Mouse (Mus musculus) heart, adult 2 months (tissue): ENCODE results near the gene Ckb. TPM values are rescaled to one million over a fixed set of nuclear protein-coding genes. Genes with fewer than 3 reads are reported as not detected.

Experiments used
- DNase-seq, 2 experiments: peaks; one replicate each; pipeline ENCODE4 v3.0.0; 2021
- H3K27ac ChIP-seq: fragments of 200-600 bp; 2 replicates; pipeline ENCODE4 v1.8.1; 2022
- H3K27me3 ChIP-seq: fragments of 200-500 bp; 2 replicates; pipeline ENCODE4 v1.6.1; 2012; ENCODE audit warnings: mild to moderate bottlenecking, low read length, inconsistent platforms, mixed read lengths; ENCODE audit not compliant: control insufficient read depth, insufficient read depth
- H3K36me3 ChIP-seq: fragments of 200-500 bp; 2 replicates; pipeline ENCODE4 v1.6.1; 2012; ENCODE audit warnings: low read length, inconsistent platforms; ENCODE audit not compliant: control insufficient read depth, insufficient read depth
- H3K4me1 ChIP-seq: fragments of 200-500 bp; 2 replicates; pipeline ENCODE4 v1.6.1; 2011; ENCODE audit warnings: low read length; ENCODE audit not compliant: control insufficient read depth, insufficient read depth
- H3K4me3 ChIP-seq: fragments of 200-600 bp; 2 replicates; pipeline ENCODE4 v1.8.1; 2022
- H3K79me2 ChIP-seq: fragments of 200-500 bp; replicated peaks from 2 replicates; pipeline ENCODE4 v1.6.1; 2012; ENCODE audit warnings: mild to moderate bottlenecking, inconsistent platforms, low read length, moderate library complexity, mixed read lengths; ENCODE audit not compliant: control insufficient read depth, insufficient read depth
- H3K9ac ChIP-seq: fragments of 200-500 bp; 2 replicates; pipeline ENCODE4 v1.6.1; 2012; ENCODE audit warnings: low read depth, mild to moderate bottlenecking, control low read depth, inconsistent platforms, low read length, mixed read lengths
- CTCF ChIP-seq: fragments of 200-600 bp; IDR thresholded peaks from 2 replicates; pipeline ENCODE4 v1.8.1; 2022; ENCODE audit warnings: antibody characterized with exemption, mild to moderate bottlenecking, moderate library complexity
- EP300 ChIP-seq: fragments of 200-500 bp; IDR thresholded peaks from 2 replicates; pipeline ENCODE4 v1.6.1; 2011; ENCODE audit warnings: low read depth, low read length, control low read depth; ENCODE audit not compliant: insufficient read depth
- POLR2A ChIP-seq: fragments of 200-500 bp; IDR thresholded peaks from 2 replicates; pipeline ENCODE4 v1.6.1; 2011; ENCODE audit warnings: mild to moderate bottlenecking, low read depth, low read length, control low read depth; ENCODE audit not compliant: insufficient read depth
- WGBS: fragments of 180-500 bp; shearing (Covaris S2); methylation state at CpG from one replicate; pipeline ENCODE4 v1.1.7; 2018; 5-methylcytosine and 5-hydroxymethylcytosine counted together
- intact Hi-C: fragments of 180-260 bp; cut with DNase I; formaldehyde crosslinking; loops from one replicate; pipeline ENCODE4 v1.15.1; 2025
- polyA plus RNA-seq: library from polyadenylated mRNA; depleted of rRNA; stranded (reverse); fragments of >200 nt; gene quantifications from 2 replicates; pipeline ENCODE4 v1.2.3, GENCODE M21; 2012
- total RNA-seq, 2 experiments: library from RNA; stranded (reverse); gene quantifications; 2 replicates each; pipeline ENCODE4 v1.2.3; 2021

The Ckb gene
- total and polyA plus RNA-seq, 3 experiments, result 65.3 to 120 (median 81.4) TPM

GRCm38 (mm10) chr12:111675797-111676580 is 3.9 kb upstream of the Ckb start:
- DNase-seq, result no peak
- WGBS, result 91% methylated on average over 6 of the region's 6 CpGs
- no peak for TF ChIP-seq CTCF
- TF ChIP-seq POLR2A, result no peak
- no peak for TF ChIP-seq EP300
- peaks cover 4% of the 10 kb centered on the region; the same call in 1 of the 2 replicates for H3K36me3 ChIP-seq
- no peaks in the 10 kb centered on the region for H3K79me2 ChIP-seq
- H3K27me3 ChIP-seq, result no peaks in the 10 kb centered on the region
- intact Hi-C loops, result no loop called here
- H3K27ac ChIP-seq, result no peak overlapping the region
- H3K4me3 ChIP-seq, result no peak overlapping the region
- no peak overlapping the region for H3K9ac ChIP-seq
- H3K4me1 ChIP-seq, result peaks cover 13% of the 10 kb centered on the region

- H3K9ac ChIP-seq, result no peak overlapping the region
- peaks cover 4% of the 10 kb centered on the region; the same call in 1 of the 2 replicates for H3K36me3 ChIP-seq
- no peak overlapping the region for H3K4me3 ChIP-seq
- no peaks in the 10 kb centered on the region for H3K79me2 ChIP-seq
- WGBS, result 55% methylated on average over 2 of the region's 2 CpGs
- TF ChIP-seq EP300 (no peak), POLR2A (no peak), CTCF (no peak)
- peaks cover 15% of the 10 kb centered on the region for H3K4me1 ChIP-seq
- intact Hi-C loops, result no loop called here
- no peaks in the 10 kb centered on the region for H3K27me3 ChIP-seq
- H3K27ac ChIP-seq, result no peak overlapping the region
- no peak for DNase-seq
Measured at GRCm38 (mm10) chr12:111674850-111675486, 2.8 kb upstream of the Ckb start.

GRCm38 (mm10) chr12:111672581-111672980 is 443 bp upstream of the Ckb start:
- Histone ChIP-seq H3K36me3 (peaks cover 4% of the 10 kb centered on the region; the same call in 1 of the 2 replicates), H3K27me3 (no peaks in the 10 kb centered on the region), H3K4me1 (peaks cover 19% of the 10 kb centered on the region), H3K4me3 (peak overlapping the region; percentile 67), H3K27ac (no peak overlapping the region), H3K9ac (peak overlapping the region; percentile 1; the same call in 1 of the 2 replicates), H3K79me2 (no peaks in the 10 kb centered on the region)
- no peak for TF ChIP-seq CTCF
- no peak for TF ChIP-seq EP300
- TF ChIP-seq POLR2A, result no peak
- intact Hi-C loops, result no loop called here
- no peak for DNase-seq
- 20% methylated on average over 12 of the region's 12 CpGs for WGBS

GRCm38 (mm10) chr12:111671431-111671902 is 671 bp downstream of the Ckb start:
- H3K79me2 ChIP-seq, result no peaks in the 10 kb centered on the region
- H3K27ac ChIP-seq, result peak overlapping the region; percentile 99
- H3K9ac ChIP-seq, result peak overlapping the region; percentile 79
- no peaks in the 10 kb centered on the region for H3K36me3 ChIP-seq
- peaks cover 12% of the 10 kb centered on the region for H3K4me1 ChIP-seq
- TF ChIP-seq EP300 (no peak), CTCF (no peak), POLR2A (no peak)
- peak; percentile 77 to 80 for DNase-seq
- H3K4me3 ChIP-seq, result peak overlapping the region; percentile 67
- no peaks in the 10 kb centered on the region for H3K27me3 ChIP-seq
- intact Hi-C loops, result no loop called here
- WGBS, result under 1% methylated on average over 34 of the region's 34 CpGs

- Histone ChIP-seq H3K4me1 (peaks cover 12% of the 10 kb centered on the region), H3K27me3 (no peaks in the 10 kb centered on the region), H3K9ac (peak overlapping the region; percentile 79), H3K79me2 (no peaks in the 10 kb centered on the region), H3K4me3 (peak overlapping the region; percentile 67), H3K36me3 (no peaks in the 10 kb centered on the region), H3K27ac (peak overlapping the region; percentile 99)
- 13% methylated on average over 35 of the region's 35 CpGs for WGBS
- TF ChIP-seq POLR2A (no peak), EP300 (no peak), CTCF (no peak)
- DNase-seq, result peak in 1 of 2 experiments; percentile 44
- intact Hi-C loops, result no loop called here
Measured at GRCm38 (mm10) chr12:111670976-111671375, 1.2 kb downstream of the Ckb start.
